Mouse (Mus musculus): ENCODE measurements around the gene Plcg1. TPM values are rescaled to one million over a fixed set of nuclear protein-coding genes. Genes with fewer than 3 reads are reported as not detected.

Plcg1 gene
- polyA plus RNA-seq, 1 experiment: 78.5 TPM

GRCm38 (mm10) chr2:160723613-160724375, 7.3 kb upstream of the Plcg1 start:
- no peak for TF ChIP-seq CTCF (IDR thresholded peaks at IDR 0.05; ENCODE audit: extremely low read depth, insufficient read depth, low read length)
- TF ChIP-seq POLR2A (IDR thresholded peaks at IDR 0.05; ENCODE audit: extremely low read depth, insufficient read depth, low read length): no peak
- Histone ChIP-seq H3K4me3 (ENCODE audit: insufficient read depth, low read length) (no peak overlapping the region), H3K27ac (ENCODE audit: insufficient read depth, low read length) (no peak overlapping the region), H3K4me1 (ENCODE audit: control insufficient read depth, insufficient read depth, low read length) (peaks cover 4% of the 10 kb centered on the region; the same call in 1 of the 2 replicates)

GRCm38 (mm10) chr2:160724536-160724935, 6.6 kb upstream of the Plcg1 start:
- TF ChIP-seq CTCF (IDR thresholded peaks at IDR 0.05; ENCODE audit: extremely low read depth, insufficient read depth, low read length) (no peak), POLR2A (IDR thresholded peaks at IDR 0.05; ENCODE audit: extremely low read depth, insufficient read depth, low read length) (no peak)
- Histone ChIP-seq H3K4me1 (ENCODE audit: control insufficient read depth, insufficient read depth, low read length) (0 out of 2 replicates have a peak, but pooled peaks cover 2% of the 10 kb centered on the region), H3K4me3 (ENCODE audit: insufficient read depth, low read length) (no peak overlapping the region), H3K27ac (ENCODE audit: insufficient read depth, low read length) (no peak overlapping the region)

- Histone ChIP-seq H3K4me3 (ENCODE audit: insufficient read depth, low read length) (no peak overlapping the region), H3K4me1 (ENCODE audit: control insufficient read depth, insufficient read depth, low read length) (no peaks in the 10 kb centered on the region; the same call in 1 of the 2 replicates), H3K27ac (ENCODE audit: insufficient read depth, low read length) (no peak overlapping the region)
- TF ChIP-seq CTCF (IDR thresholded peaks at IDR 0.05; ENCODE audit: extremely low read depth, insufficient read depth, low read length): no peak
- TF ChIP-seq POLR2A (IDR thresholded peaks at IDR 0.05; ENCODE audit: extremely low read depth, insufficient read depth, low read length): no peak
These were observed 4.9 kb upstream of the Plcg1 start for GRCm38 (mm10) chr2:160725877-160726864.

- H3K4me1 ChIP-seq (ENCODE audit: control insufficient read depth, insufficient read depth, low read length): peaks cover 3% of the 10 kb centered on the region
- H3K27ac ChIP-seq (ENCODE audit: insufficient read depth, low read length): no peak overlapping the region
- TF ChIP-seq POLR2A (IDR thresholded peaks at IDR 0.05; ENCODE audit: extremely low read depth, insufficient read depth, low read length): no peak
- TF ChIP-seq CTCF (IDR thresholded peaks at IDR 0.05; ENCODE audit: extremely low read depth, insufficient read depth, low read length): no peak
- H3K4me3 ChIP-seq (ENCODE audit: insufficient read depth, low read length): no peak overlapping the region
These were observed 2.1 kb upstream of the Plcg1 start for GRCm38 (mm10) chr2:160728972-160729371.

GRCm38 (mm10) chr2:160729436-160729835, 1.7 kb upstream of the Plcg1 start:
- Histone ChIP-seq H3K27ac (ENCODE audit: insufficient read depth, low read length) (no peak overlapping the region), H3K4me3 (ENCODE audit: insufficient read depth, low read length) (no peak overlapping the region), H3K4me1 (ENCODE audit: control insufficient read depth, insufficient read depth, low read length) (peaks cover 6% of the 10 kb centered on the region)
- TF ChIP-seq CTCF (IDR thresholded peaks at IDR 0.05; ENCODE audit: extremely low read depth, insufficient read depth, low read length) (no peak), POLR2A (IDR thresholded peaks at IDR 0.05; ENCODE audit: extremely low read depth, insufficient read depth, low read length) (no peak)

- Histone ChIP-seq H3K4me1 (ENCODE audit: control insufficient read depth, insufficient read depth, low read length) (peaks cover 7% of the 10 kb centered on the region), H3K27ac (ENCODE audit: insufficient read depth, low read length) (no peak overlapping the region), H3K4me3 (ENCODE audit: insufficient read depth, low read length) (peak overlapping the region; percentile 72)
- TF ChIP-seq CTCF (IDR thresholded peaks at IDR 0.05; ENCODE audit: extremely low read depth, insufficient read depth, low read length): peak; percentile 52
- no peak for TF ChIP-seq POLR2A (IDR thresholded peaks at IDR 0.05; ENCODE audit: extremely low read depth, insufficient read depth, low read length)
These were observed 976 bp upstream of the Plcg1 start for GRCm38 (mm10) chr2:160729851-160730796.

GRCm38 (mm10) chr2:160730797-160731116, 343 bp upstream of the Plcg1 start:
- Histone ChIP-seq H3K4me3 (ENCODE audit: insufficient read depth, low read length) (peak overlapping the region; percentile 72), H3K4me1 (ENCODE audit: control insufficient read depth, insufficient read depth, low read length) (peaks cover 7% of the 10 kb centered on the region), H3K27ac (ENCODE audit: insufficient read depth, low read length) (peak overlapping the region; percentile 79; the same call in 1 of the 2 replicates)
- TF ChIP-seq CTCF (IDR thresholded peaks at IDR 0.05; ENCODE audit: extremely low read depth, insufficient read depth, low read length) (no peak), POLR2A (IDR thresholded peaks at IDR 0.05; ENCODE audit: extremely low read depth, insufficient read depth, low read length) (no peak)

- H3K4me3 ChIP-seq (ENCODE audit: insufficient read depth, low read length): peak overlapping the region; percentile 72
- H3K27ac ChIP-seq (ENCODE audit: insufficient read depth, low read length): peak overlapping the region; percentile 91
- TF ChIP-seq POLR2A (IDR thresholded peaks at IDR 0.05; ENCODE audit: extremely low read depth, insufficient read depth, low read length): no peak
- TF ChIP-seq CTCF (IDR thresholded peaks at IDR 0.05; ENCODE audit: extremely low read depth, insufficient read depth, low read length): no peak
- H3K4me1 ChIP-seq (ENCODE audit: control insufficient read depth, insufficient read depth, low read length): peaks cover 7% of the 10 kb centered on the region
These were observed 750 bp downstream of the Plcg1 start for GRCm38 (mm10) chr2:160731839-160732261.

All from cortical plate, adult 2 months (tissue).